Mouse (Mus musculus) ovary, postnatal 14 days (tissue): ENCODE measurements at regions not wholly inside any gene's neighbourhood (a gene's known extent, or its start where the extent isn't known, plus 50 kb on each side); places are given as distances from the start of the nearest gene placed in this dataset.

ENCODE experiments used
- DNase-seq: peaks from one replicate; pipeline ENCODE4 v3.0.0; 2022; ENCODE audit warnings: low spot score

- DNase-seq = no peak
Measured at GRCm38 (mm10) chr8:25389947-25390346, 565.8 kb upstream of the Adam5 start.

- DNase-seq = no peak
Measured at GRCm38 (mm10) chr8:25389371-25389855, 565.2 kb upstream of the Adam5 start.

GRCm38 (mm10) chr8:25388811-25389210 is 564.6 kb upstream of the Adam5 start:
- DNase-seq = peak; percentile 15

- DNase-seq = no peak
Measured at GRCm38 (mm10) chr8:25385186-25385585, 561.0 kb upstream of the Adam5 start.

DNA sequence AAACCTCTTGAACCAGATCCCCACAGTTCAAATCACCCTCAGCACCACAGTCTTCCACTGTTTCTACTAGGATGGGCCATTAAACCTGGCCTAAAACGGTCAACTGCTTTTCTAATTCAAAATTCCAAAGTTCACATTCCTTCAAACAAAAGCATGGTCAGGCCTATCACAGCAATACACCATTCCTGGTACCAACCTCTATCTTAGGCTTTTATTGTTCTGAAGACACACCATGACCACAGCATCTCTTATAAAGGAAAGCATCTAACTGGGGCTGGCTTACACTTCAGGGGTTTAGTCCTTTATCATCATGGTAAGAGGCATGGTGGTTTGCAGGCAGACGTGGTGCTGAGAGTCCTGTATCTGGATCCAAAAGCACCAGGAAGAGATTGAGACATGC is 560.4 kb upstream of the Adam5 start:
- DNase-seq = no peak

DNA sequence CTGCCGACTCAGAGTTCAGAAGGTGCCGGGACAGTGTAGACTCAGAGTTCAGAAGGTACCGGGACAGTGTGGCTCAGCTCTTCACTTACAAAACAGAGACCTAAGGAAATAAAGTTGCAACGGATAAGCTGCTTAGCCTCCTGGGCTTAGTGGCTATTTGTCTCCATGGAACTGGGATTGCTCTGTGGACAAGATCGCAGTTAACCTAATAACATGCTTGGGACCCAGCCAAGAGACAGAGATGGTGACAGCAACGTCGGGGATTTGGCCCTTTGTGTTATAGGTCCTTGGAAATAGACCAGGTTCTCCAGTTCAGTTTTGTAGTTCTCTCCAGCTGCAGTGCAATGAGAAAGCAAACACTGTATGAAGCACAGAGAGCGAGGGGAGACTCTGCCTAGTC is 549.1 kb upstream of the Adam5 start:
- DNase-seq = no peak

GRCm38 (mm10) chr8:25370947-25371346 is 546.8 kb upstream of the Adam5 start:
- DNase-seq = no peak

- DNase-seq = no peak
Measured at GRCm38 (mm10) chr8:25369331-25369730, 545.2 kb upstream of the Adam5 start.

DNA sequence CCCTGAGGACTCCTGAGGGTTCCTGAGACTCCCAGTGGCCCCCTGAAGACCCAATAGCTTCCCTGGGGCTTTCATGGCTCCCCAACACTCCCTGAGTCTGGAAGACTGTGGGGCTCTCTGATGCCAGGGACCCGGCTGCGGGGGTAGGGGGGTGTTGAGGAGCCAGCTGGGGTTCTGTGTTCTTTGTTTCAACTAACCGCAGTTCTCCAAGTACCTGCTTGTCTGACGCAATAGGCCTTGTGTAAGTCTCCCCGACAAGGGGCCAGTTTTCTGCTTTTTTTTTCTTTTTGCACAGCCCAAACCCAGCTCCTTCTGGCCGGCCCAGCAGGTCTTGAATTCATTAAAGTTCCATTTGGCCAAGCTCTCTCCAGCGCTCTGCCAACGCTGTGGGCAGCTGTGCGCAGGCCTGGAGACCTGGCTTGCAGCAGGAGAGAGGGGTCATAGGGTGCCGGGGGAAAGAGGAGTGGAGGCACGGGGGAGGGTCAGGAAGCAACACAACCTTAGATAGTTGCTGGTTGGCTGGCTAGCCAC is 544.5 kb upstream of the Adam5 start:
- DNase-seq = peak; percentile 44

DNA sequence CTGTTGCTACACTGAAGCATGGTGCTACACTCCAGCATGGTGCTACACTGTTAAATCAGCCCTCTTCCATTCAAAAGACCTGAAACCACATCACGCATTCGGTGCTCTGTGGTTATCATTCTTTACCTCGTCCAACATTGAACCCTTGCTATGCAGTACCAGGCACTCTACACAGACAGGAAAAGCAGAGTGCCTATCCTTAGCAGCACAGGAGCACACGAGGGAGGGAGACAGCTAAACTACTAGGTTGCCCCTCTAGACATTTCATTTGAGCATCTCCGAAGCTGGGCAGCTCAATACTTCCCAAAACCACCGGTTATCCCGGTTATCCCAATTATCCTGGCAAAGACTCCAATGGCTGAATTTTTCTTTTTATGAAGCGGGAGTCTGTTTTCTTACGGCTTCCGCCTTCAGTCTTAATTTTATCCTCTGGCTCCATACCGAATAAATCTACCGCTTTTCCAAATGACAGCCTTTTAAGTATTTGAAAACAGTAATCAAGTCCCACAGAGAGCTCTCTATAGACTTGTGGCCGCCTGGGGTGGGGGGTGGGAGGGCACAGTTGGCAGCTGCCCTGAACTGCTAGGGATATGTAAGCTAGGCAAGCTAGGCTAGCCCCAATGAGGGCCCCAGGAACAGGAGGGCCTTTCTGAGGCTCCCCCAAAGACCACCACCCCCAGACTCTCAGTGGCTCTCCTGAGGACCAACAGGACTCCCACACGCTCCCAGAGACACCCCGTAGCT is 543.8 kb upstream of the Adam5 start:
- DNase-seq = no peak

- DNase-seq = no peak
Measured at GRCm38 (mm10) chr8:25366181-25366580, 542.0 kb upstream of the Adam5 start.

DNA sequence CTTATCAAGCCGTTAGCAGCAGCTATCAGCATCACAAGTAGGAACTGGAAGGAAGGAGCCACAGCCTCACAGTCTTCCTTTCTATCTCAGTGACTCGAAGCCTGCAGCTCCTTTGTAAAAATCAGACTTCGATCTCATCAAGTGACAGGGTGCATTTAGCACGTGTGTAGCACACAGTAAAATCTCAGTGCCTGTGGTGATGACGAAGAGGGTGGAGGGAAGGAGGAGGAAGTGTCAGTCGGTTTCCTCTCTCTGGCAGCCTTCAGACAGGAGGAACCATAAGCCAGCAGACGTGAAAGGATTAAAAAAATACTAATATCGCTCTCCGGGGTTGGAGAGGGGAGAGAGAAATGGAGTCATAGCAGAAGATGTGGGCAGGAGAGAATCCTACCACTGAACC is 538.5 kb upstream of the Adam5 start:
- DNase-seq = no peak

DNA sequence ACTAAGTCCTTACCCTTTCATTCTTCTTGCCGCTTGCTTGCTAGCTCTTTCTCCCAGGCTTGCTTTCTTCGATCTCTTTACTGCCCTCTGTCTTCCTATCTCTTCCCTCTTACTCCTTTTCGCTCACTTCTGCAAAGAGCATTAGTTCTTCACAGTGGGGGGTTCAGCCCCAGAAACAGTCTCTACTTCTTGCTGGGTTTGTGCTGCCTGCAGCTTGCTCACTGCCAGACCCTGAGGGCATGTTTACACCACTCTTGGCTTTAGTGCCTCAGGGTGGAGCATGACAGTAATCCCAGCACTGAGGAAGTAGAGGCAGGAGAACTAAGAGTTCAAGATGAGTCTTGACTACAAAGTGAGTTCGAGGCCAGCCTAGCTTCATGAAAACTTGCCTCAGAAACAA is 538.0 kb upstream of the Adam5 start:
- no peak for DNase-seq

DNA sequence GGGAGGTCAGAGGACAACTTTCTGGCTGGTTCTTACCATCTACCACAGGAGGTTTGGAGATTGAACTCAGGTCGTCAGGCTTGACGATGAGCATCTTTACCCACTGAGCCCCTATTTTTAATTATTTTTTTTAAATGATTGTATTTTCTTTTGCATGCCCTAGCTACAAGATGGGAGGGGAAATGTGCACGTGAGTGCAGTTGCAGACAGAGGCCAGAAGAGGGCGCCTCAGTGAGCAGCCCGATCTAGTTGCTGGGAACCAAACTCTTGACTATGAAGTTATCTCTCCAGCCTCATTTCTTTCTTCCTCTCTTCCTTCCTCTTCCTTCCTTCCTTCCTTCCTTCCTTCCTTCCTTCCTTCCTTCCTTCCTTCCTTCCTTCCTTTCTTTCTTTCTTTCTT is 537.3 kb upstream of the Adam5 start:
- DNase-seq = no peak

- DNase-seq = no peak
Measured at GRCm38 (mm10) chr8:25358539-25359165, 534.5 kb upstream of the Adam5 start.

DNA sequence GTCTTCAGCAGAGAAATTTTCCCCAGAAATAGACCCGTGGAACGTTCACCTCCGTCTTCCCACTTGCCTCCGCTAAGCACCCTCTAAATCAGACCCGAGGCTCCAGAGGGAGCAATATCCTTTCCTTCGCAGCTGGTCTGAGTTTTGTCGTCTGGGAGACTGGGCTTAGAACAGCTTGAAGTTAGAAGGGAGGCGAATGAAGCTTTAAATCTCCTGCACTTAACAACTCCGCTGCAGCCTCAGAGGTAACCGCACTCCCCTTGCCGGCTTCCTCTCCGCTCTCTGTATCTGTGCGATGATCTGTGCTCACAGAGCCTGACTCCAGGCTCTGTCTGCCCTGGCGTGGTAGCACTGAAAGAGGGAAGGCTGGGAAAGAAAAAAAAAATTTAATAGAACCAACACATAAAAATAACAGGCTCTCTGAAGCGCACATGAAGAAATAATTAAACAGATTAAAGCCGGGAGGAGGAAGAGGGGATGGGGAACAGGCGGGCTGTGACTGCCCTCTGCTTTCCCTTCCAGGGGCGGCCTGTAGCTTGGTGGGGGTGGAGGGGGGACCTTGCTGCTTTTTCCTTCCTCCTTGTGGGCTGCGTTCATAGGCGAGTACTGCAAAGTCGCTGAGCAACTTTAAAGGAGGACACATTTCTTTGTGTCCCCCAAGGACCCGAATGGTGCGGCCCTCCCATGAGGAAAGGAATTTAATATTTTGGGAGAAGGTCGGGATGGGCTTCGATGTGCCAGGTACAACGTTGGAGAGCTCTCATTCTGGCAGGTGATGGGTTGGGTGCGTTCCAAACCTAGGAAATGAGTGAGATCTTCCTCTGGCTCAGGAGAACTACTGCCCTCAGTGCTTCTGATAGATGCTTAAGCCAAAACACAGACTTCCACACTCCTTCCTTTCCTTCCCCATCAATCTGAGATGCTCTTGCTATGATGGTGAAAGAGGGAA is 529.9 kb upstream of the Adam5 start:
- no peak for DNase-seq

DNA sequence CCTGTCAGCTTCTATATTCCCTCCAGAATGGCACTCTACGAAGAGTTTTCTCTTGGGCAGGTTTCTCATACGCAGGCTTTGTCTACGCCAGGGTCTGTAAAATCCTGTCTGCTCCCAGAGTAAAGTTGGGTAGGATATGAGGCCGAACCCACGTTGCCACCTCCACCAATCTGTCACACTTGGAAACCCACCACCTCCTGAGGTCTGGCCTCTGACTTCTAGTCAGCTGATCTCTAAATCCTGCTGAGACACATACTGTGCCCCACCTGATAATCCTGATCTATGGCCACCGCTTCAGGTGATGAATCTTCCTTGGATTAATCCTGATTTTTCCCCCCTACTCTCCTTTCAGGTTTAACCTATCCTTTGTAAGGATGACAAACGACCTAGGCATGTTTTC is 529.2 kb upstream of the Adam5 start:
- DNase-seq = no peak

GRCm38 (mm10) chr8:25348003-25348683 is 524.0 kb upstream of the Adam5 start:
- no peak for DNase-seq

DNA sequence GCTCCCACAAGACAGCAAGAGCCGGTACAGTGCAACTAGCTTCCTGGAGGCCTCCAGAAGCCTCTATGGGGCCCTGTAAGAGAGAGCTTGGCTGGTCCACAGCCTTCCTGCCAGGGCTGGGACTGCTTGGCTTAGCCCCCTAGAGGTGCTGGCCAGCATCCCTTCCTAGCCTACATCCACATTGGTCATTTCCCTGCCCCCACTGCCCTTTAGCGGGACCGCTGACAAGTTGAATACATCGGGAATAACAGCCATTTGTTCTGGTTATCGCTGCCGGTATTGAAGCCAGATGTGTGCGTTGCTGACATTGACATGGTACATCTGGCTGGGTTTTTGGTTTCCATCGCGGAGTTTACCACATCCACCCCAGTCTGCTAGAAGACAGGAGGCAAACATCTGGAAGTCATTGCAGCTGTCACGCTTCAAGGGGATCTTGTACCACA is 519.0 kb upstream of the Adam5 start:
- no peak for DNase-seq

GRCm38 (mm10) chr8:25342501-25342900 is 518.3 kb upstream of the Adam5 start:
- DNase-seq = no peak

GRCm38 (mm10) chr8:25341225-25341624 is 517.1 kb upstream of the Adam5 start:
- DNase-seq = no peak

DNA sequence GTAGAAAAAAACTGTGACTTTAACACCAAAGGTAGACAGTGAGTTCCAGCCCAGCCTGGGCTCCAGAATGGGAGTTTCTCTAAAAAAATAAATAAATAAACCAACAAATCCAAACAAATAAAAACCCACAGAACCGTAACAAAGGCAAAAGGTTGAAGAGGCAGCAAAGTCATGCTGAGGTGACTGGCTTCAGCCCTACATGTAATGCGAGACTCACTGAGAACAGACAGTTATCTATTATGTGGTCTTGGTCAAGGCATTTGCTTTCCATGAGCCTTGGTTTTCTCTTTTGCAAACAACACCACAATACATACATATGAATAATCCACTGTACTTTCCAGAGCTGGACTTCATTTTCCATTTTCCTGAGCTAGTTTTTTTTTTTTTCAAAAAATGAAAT is 516.6 kb upstream of the Adam5 start:
- no peak for DNase-seq
